18 mouse cellular contexts compared by ENCODE assay signal in the genomic region with DNA sequence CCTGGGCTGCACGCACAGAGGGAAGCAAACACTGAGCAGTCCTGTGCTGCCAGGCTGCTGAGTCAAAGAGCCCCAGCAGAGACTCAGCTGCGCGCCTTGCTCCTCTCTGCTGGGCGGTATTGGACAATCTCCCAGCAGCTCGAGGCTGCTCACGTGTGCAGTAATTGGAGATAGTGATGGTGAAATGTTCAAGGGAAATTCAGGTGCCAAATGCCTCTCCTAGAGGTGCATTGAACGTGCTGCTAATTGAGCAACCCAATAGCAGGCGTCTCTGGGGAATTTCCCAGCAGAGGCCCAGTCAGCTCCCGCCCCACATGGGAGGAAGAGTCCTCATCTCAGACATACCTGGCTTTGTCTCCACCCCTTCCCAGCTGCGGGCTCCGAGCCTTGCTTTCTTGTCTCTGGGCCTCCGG. TPM values are rescaled to one million over a fixed set of nuclear protein-coding genes. Genes with fewer than 3 reads are reported as not detected.
A peak's percentile ranks its signal among the peaks of the same experiment; 100 is the strongest.
DNase-seq lines count a peak whose midpoint lies in the region; ATAC-seq and TF ChIP-seq lines count a peak whose summit lies in the region.
"Had no signal": no experiment of that assay in that cellular context is flagged by ENCODE, and none has a peak within 500 bp of the region (broad histone marks: within the 10 kb centered on the region; RNA-seq: fewer than 3 reads in every experiment).

No protein-coding gene starts in this region.

- 33% methylated on average over 12 of the region's 12 CpGs for WGBS in forebrain, embryonic 14.5 days
- 27% methylated on average over 12 of the region's 12 CpGs for WGBS in forebrain, postnatal 0 days
- WGBS in lung, embryonic 16.5 days = 40% methylated on average over 12 of the region's 12 CpGs
- WGBS in lung, adult 2 months = 52% methylated on average over 12 of the region's 12 CpGs
- WGBS in embryonic facial prominence, embryonic 11.5 days = 32% methylated on average over 12 of the region's 12 CpGs
- WGBS in intestine, postnatal 0 days = 31% methylated on average over 12 of the region's 12 CpGs

- no peak for TF ChIP-seq POLR2A in lung, adult 2 months (IDR thresholded peaks at IDR 0.05; ENCODE audit: borderline replicate concordance, extremely low read depth, low read depth, low read length)

- H3K4me3 ChIP-seq in forebrain, embryonic 14.5 days (ENCODE audit: low read depth, low read length) = no peak overlapping the region
- H3K4me3 ChIP-seq in forebrain, postnatal 0 days (ENCODE audit: low read depth, low read length) = no peak overlapping the region
- H3K4me3 ChIP-seq in lung, embryonic 16.5 days (ENCODE audit: low read length) = no peak overlapping the region
- H3K4me3 ChIP-seq in lung, adult 2 months (replicated peaks; ENCODE audit: extremely low read depth, low read depth, low read length) = no peak overlapping the region
- H3K4me3 ChIP-seq in embryonic facial prominence, embryonic 11.5 days (ENCODE audit: low read depth, low read length) = no peak overlapping the region
- no peak overlapping the region for H3K4me3 ChIP-seq in intestine, postnatal 0 days (ENCODE audit: low read depth, low read length)
- H3K4me3 ChIP-seq: heart, embryonic 13.5 days; left cerebral cortex, adult 2 months had no signal

- TF ChIP-seq CTCF in forebrain, postnatal 0 days (IDR thresholded peaks at IDR 0.05; ENCODE audit: low read depth) = no peak
- TF ChIP-seq CTCF in lung, adult 2 months (IDR thresholded peaks at IDR 0.05; ENCODE audit: insufficient read depth, low read length) = no peak
- no peak for TF ChIP-seq CTCF in intestine, postnatal 0 days (IDR thresholded peaks at IDR 0.05; ENCODE audit: low read depth)

- peak; percentile 1 for DNase-seq in forebrain, embryonic 14.5 days (ENCODE audit: low spot score)
- DNase-seq in forebrain, postnatal 0 days = no peak
- no peak for DNase-seq in lung, adult 2 months
- peak; percentile 12 for DNase-seq in embryonic facial prominence, embryonic 11.5 days (ENCODE audit: low spot score)
- DNase-seq in spleen, postnatal 36 days (ENCODE audit: low spot score in 2 of 2) = no peak
- DNase-seq in embryo, embryonic 10 days (ENCODE audit: low spot score) = no peak
- DNase-seq: adrenal gland, postnatal 25 days; B cell, adult 2 months; cerebellum, adult 2 months; gastrocnemius, postnatal 10 days; kidney, postnatal 25 days; thymus, postnatal 25 days had no signal

- H3K36me3 ChIP-seq in forebrain, embryonic 14.5 days (ENCODE audit: control insufficient read depth, insufficient read depth, low read length) = no peaks in the 10 kb centered on the region
- H3K36me3 ChIP-seq in forebrain, postnatal 0 days (ENCODE audit: insufficient read depth) = no peaks in the 10 kb centered on the region
- no peaks in the 10 kb centered on the region for H3K36me3 ChIP-seq in lung, embryonic 16.5 days (ENCODE audit: control insufficient read depth, insufficient read depth, low read length)
- H3K36me3 ChIP-seq in embryonic facial prominence, embryonic 11.5 days (replicated peaks; ENCODE audit: control insufficient read depth, insufficient read depth, low read depth, low read length) = no peaks in the 10 kb centered on the region
- no peaks in the 10 kb centered on the region for H3K36me3 ChIP-seq in intestine, postnatal 0 days (ENCODE audit: control insufficient read depth, insufficient read depth)
- H3K36me3 ChIP-seq: heart, embryonic 13.5 days had no signal

- no peaks in the 10 kb centered on the region for H3K4me1 ChIP-seq in forebrain, embryonic 14.5 days (ENCODE audit: control insufficient read depth, insufficient read depth, low read length)
- H3K4me1 ChIP-seq in forebrain, postnatal 0 days (ENCODE audit: insufficient read depth) = no peaks in the 10 kb centered on the region
- no peaks in the 10 kb centered on the region for H3K4me1 ChIP-seq in lung, embryonic 16.5 days (replicated peaks; ENCODE audit: control insufficient read depth, insufficient read depth, low read length)
- no peaks in the 10 kb centered on the region for H3K4me1 ChIP-seq in lung, adult 2 months (ENCODE audit: control insufficient read depth, insufficient read depth, low read length)
- H3K4me1 ChIP-seq in embryonic facial prominence, embryonic 11.5 days (ENCODE audit: control insufficient read depth, insufficient read depth, low read length) = 0 out of 2 replicates have a peak, but pooled peaks cover 3% of the 10 kb centered on the region
- no peaks in the 10 kb centered on the region for H3K4me1 ChIP-seq in intestine, postnatal 0 days (replicated peaks; ENCODE audit: control insufficient read depth, insufficient read depth, low read length)

- no peak overlapping the region for H3K9ac ChIP-seq in forebrain, embryonic 14.5 days (ENCODE audit: low read length)
- no peak overlapping the region for H3K9ac ChIP-seq in forebrain, postnatal 0 days
- no peak overlapping the region for H3K9ac ChIP-seq in lung, embryonic 16.5 days (ENCODE audit: low read length)
- H3K9ac ChIP-seq in embryonic facial prominence, embryonic 11.5 days (replicated peaks; ENCODE audit: low read length) = no peak overlapping the region
- no peak overlapping the region for H3K9ac ChIP-seq in intestine, postnatal 0 days (ENCODE audit: low read depth, low read length)
- H3K9ac ChIP-seq: heart, embryonic 13.5 days had no signal

- no peaks in the 10 kb centered on the region for H3K27me3 ChIP-seq in forebrain, embryonic 14.5 days (replicated peaks; ENCODE audit: control insufficient read depth, insufficient read depth, low read length)
- no peaks in the 10 kb centered on the region for H3K27me3 ChIP-seq in forebrain, postnatal 0 days (ENCODE audit: insufficient read depth, low read length)
- no peaks in the 10 kb centered on the region for H3K27me3 ChIP-seq in lung, embryonic 16.5 days (ENCODE audit: control insufficient read depth, insufficient read depth, low read depth, low read length)
- H3K27me3 ChIP-seq in embryonic facial prominence, embryonic 11.5 days (ENCODE audit: control insufficient read depth, insufficient read depth, low read length) = no peaks in the 10 kb centered on the region
- H3K27me3 ChIP-seq in intestine, postnatal 0 days (replicated peaks; ENCODE audit: control insufficient read depth, insufficient read depth, low read length) = no peaks in the 10 kb centered on the region; the same call in 1 of the 2 replicates

- no peaks in the 10 kb centered on the region for H3K9me3 ChIP-seq in forebrain, embryonic 14.5 days (replicated peaks; ENCODE audit: control insufficient read depth, low read length)
- no peaks in the 10 kb centered on the region for H3K9me3 ChIP-seq in forebrain, postnatal 0 days (ENCODE audit: low read length)
- no peaks in the 10 kb centered on the region for H3K9me3 ChIP-seq in lung, embryonic 16.5 days (ENCODE audit: control insufficient read depth, low read length)
- no peaks in the 10 kb centered on the region for H3K9me3 ChIP-seq in embryonic facial prominence, embryonic 11.5 days (replicated peaks; ENCODE audit: control insufficient read depth, low read length)
- H3K9me3 ChIP-seq in intestine, postnatal 0 days (ENCODE audit: control insufficient read depth) = no peaks in the 10 kb centered on the region
- H3K9me3 ChIP-seq: heart, embryonic 13.5 days had no signal

- H3K27ac ChIP-seq in forebrain, embryonic 14.5 days (ENCODE audit: low read depth, low read length) = no peak overlapping the region
- H3K27ac ChIP-seq in forebrain, postnatal 0 days (ENCODE audit: low read depth, low read length) = no peak overlapping the region
- no peak overlapping the region for H3K27ac ChIP-seq in lung, embryonic 16.5 days (ENCODE audit: low read length)
- no peak overlapping the region for H3K27ac ChIP-seq in embryonic facial prominence, embryonic 11.5 days (replicated peaks; ENCODE audit: low read depth, low read length)
- no peak overlapping the region for H3K27ac ChIP-seq in intestine, postnatal 0 days (ENCODE audit: low read depth, low read length)
- H3K27ac ChIP-seq: heart, embryonic 13.5 days; left cerebral cortex, adult 2 months had no signal

- H3K4me2 ChIP-seq in forebrain, embryonic 14.5 days (ENCODE audit: low read length) = no peak overlapping the region
- no peak overlapping the region for H3K4me2 ChIP-seq in forebrain, postnatal 0 days (ENCODE audit: low read depth)
- H3K4me2 ChIP-seq in lung, embryonic 16.5 days (ENCODE audit: low read depth, low read length) = no peak overlapping the region
- no peak overlapping the region for H3K4me2 ChIP-seq in embryonic facial prominence, embryonic 11.5 days (ENCODE audit: low read depth, low read length)
- H3K4me2 ChIP-seq in intestine, postnatal 0 days (replicated peaks; ENCODE audit: low read depth) = no peak overlapping the region
- H3K4me2 ChIP-seq: heart, embryonic 13.5 days had no signal

- peak; percentile 15; the same call in 1 of the 2 replicates for ATAC-seq in forebrain, embryonic 14.5 days
- ATAC-seq in forebrain, postnatal 0 days = no peak; the same call in 1 of the 2 replicates
- 0 out of 2 replicates have a peak, but pooled peaks have one; percentile 38 for ATAC-seq in lung, embryonic 16.5 days (ENCODE audit: low read depth)
- no peak for ATAC-seq in embryonic facial prominence, embryonic 11.5 days (replicated peaks; ENCODE audit: insufficient number of reproducible peaks, low FRiP score, low TSS enrichment, low read depth)
- ATAC-seq in intestine, postnatal 0 days = peak; percentile 79
- ATAC-seq: hindbrain, embryonic 16.5 days had no signal

RNA-seq across cellular contexts. Expression of gene Gm826, which starts 20.4 kb away (rescaled TPM):
- not detected in 2 replicates for polyA plus RNA-seq in forebrain, embryonic 14.5 days (2014; fragmentation: Nextera tagmentation; extraction: Ambion mirVana)
- total RNA-seq in forebrain, postnatal 0 days (2014; rRNA removed) = not detected in 2 replicates
- 0.19 TPM in 1 of 2 replicates, not detected in the other for polyA plus RNA-seq in forebrain, postnatal 0 days (2015; fragmentation: Nextera tagmentation; extraction: Ambion mirVana)
- polyA plus RNA-seq in lung, embryonic 16.5 days (2015; fragmentation: Nextera tagmentation; extraction: Ambion mirVana) = 0.50 and 0.77 TPM in 2 replicates
- 0.58 TPM in 1 of 2 replicates, not detected in the other for polyA plus RNA-seq in lung, adult 2 months (2012; rRNA removed)
- not detected in 2 replicates for polyA plus RNA-seq in embryonic facial prominence, embryonic 11.5 days (2014; fragmentation: Nextera tagmentation; extraction: Ambion mirVana)
- polyA plus RNA-seq in intestine, postnatal 0 days (2015; fragmentation: Nextera tagmentation; extraction: Ambion mirVana) = 6.2 and 8.2 TPM in 2 replicates
- total RNA-seq: left cerebral cortex, adult 2 months had no signal
- polyA plus RNA-seq: hindbrain, embryonic 16.5 days; neural tube, embryonic 11.5 days had no signal

RNA-seq across cellular contexts. Expression of gene Mafb, which starts 53.3 kb away (rescaled TPM):
- 6.1 and 8.3 TPM in 2 replicates for polyA plus RNA-seq in forebrain, embryonic 14.5 days (2014; fragmentation: Nextera tagmentation; extraction: Ambion mirVana)
- total RNA-seq in forebrain, postnatal 0 days (2014; rRNA removed) = 13.5 and 13.7 TPM in 2 replicates
- polyA plus RNA-seq in forebrain, postnatal 0 days (2015; fragmentation: Nextera tagmentation; extraction: Ambion mirVana) = 13.1 and 15.3 TPM in 2 replicates
- 2.6 and 2.9 TPM in 2 replicates for polyA plus RNA-seq in lung, embryonic 16.5 days (2015; fragmentation: Nextera tagmentation; extraction: Ambion mirVana)
- polyA plus RNA-seq in lung, adult 2 months (2012; rRNA removed) = 5.3 and 5.4 TPM in 2 replicates
- polyA plus RNA-seq in embryonic facial prominence, embryonic 11.5 days (2014; fragmentation: Nextera tagmentation; extraction: Ambion mirVana) = 4.9 and 5.1 TPM in 2 replicates
- polyA plus RNA-seq in intestine, postnatal 0 days (2015; fragmentation: Nextera tagmentation; extraction: Ambion mirVana) = 98.5 and 114 TPM in 2 replicates

Comparison
In these comparisons a context has a peak if more than half of its experiments do, and no peak if none do; other contexts are left out.
1. ATAC-seq: peak in forebrain, embryonic 14.5 days (single experiment), lung, embryonic 16.5 days (single experiment) and intestine, postnatal 0 days (single experiment); none in forebrain, postnatal 0 days (single experiment) and embryonic facial prominence, embryonic 11.5 days (single experiment).
2. DNase-seq: peak in forebrain, embryonic 14.5 days (single experiment) and embryonic facial prominence, embryonic 11.5 days (single experiment); none in forebrain, postnatal 0 days (single experiment), lung, adult 2 months (single experiment), spleen, postnatal 36 days (0 of 2) and embryo, embryonic 10 days (single experiment).